Mouse (Mus musculus): ENCODE data around the gene Pask. TPM values are rescaled to one million over a fixed set of nuclear protein-coding genes. Genes with fewer than 3 reads are reported as not detected.

The Pask gene
- polyA plus RNA-seq, 1 experiment from 2014 or later = 20.9 TPM

DNA sequence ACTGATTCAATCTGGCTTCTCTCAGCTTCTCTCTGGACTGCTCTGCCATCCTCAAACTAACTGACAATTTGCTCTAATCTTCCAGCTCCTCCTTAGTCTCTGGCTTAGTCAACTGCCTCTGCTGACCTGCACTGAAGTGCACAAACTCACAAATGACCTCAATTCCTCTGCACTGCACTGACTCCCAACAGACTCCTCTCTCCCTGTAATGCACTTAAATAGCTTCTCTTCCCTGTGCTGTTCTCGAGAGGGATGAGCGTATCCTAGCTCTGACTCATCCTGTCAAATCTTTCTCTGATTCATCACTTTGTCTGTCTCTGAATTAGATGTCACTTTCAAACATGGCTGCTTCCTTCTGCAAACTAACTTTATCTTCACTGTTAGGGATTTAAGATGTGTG lies 75.0 kb downstream of the Pask start:
- WGBS = 76% methylated on average over 2 of the region's 2 CpGs

DNA sequence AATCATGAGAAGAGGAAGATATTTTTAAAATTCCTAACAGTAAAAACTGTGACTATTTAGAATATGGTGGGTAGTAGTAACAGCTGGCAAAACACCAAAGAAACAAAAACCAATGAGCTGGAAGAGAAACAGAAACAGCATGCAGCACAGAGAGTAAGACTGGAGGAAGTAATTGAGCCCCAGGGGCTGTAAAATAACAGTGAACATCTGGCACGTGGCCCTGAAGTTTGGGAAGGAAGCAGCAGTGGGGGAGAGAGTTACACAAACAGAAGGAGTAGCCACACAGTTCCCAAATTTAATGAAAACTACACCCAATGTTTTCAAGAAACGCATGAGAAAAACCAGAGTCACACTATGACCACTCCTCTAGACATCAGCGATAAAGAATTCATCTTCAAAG lies 76.1 kb downstream of the Pask start:
- Histone ChIP-seq H3K4me3 (ENCODE audit: low read depth, low read length) (no peak overlapping the region), H3K27me3 (ENCODE audit: insufficient read depth, low read length) (no peaks in the 10 kb centered on the region), H3K36me3 (ENCODE audit: insufficient read depth) (peaks cover 20% of the 10 kb centered on the region; the same call in 1 of the 2 replicates), H3K4me2 (no peak overlapping the region), H3K4me1 (ENCODE audit: insufficient read depth) (no peaks in the 10 kb centered on the region), H3K9me3 (ENCODE audit: low read depth, low read length) (no peaks in the 10 kb centered on the region), H3K9ac (no peak overlapping the region), H3K27ac (ENCODE audit: low read depth) (no peak overlapping the region)
- WGBS = 46% methylated on average over 3 of the region's 3 CpGs
- ATAC-seq (ENCODE audit: insufficient read depth) = no peak
- DNase-seq = no peak
- no peak for TF ChIP-seq CTCF (IDR thresholded peaks at IDR 0.05; ENCODE audit: low read depth)

More for the DNA sequence above, 75.0 kb downstream of the Pask start:
- Histone ChIP-seq H3K27me3 (ENCODE audit: insufficient read depth, low read length) (no peaks in the 10 kb centered on the region), H3K36me3 (ENCODE audit: insufficient read depth) (peaks cover 15% of the 10 kb centered on the region; the same call in 1 of the 2 replicates), H3K27ac (ENCODE audit: low read depth) (no peak overlapping the region), H3K4me1 (ENCODE audit: insufficient read depth) (no peaks in the 10 kb centered on the region), H3K4me3 (ENCODE audit: low read depth, low read length) (no peak overlapping the region), H3K4me2 (no peak overlapping the region), H3K9me3 (ENCODE audit: low read depth, low read length) (no peaks in the 10 kb centered on the region), H3K9ac (no peak overlapping the region)
- no peak for TF ChIP-seq CTCF (IDR thresholded peaks at IDR 0.05; ENCODE audit: low read depth)
- no peak for ATAC-seq (ENCODE audit: insufficient read depth)
- DNase-seq = no peak

Small RNA genes within 50 kb of the gene (microRNA-seq; reads per million reads assigned to microRNA genes)
- gene Mir6345 (ENCODE audit: borderline number of aligned reads) (not detected), gene Mir6901 (ENCODE audit: borderline number of aligned reads) (0.95 reads per million), gene Mir6902 (ENCODE audit: borderline number of aligned reads) (not detected)

Other genes starting within 250 kb of the Pask start
- 8.6 and 11.2 TPM in 2 replicates for gene Kif1a, start 241.5 kb downstream of the Pask start, polyA plus RNA-seq (2014; fragmentation: Nextera tagmentation; extraction: Ambion mirVana)
- 0.27 TPM in 1 of 2 replicates, not detected in the other for gene Agxt, start 208.2 kb downstream of the Pask start, polyA plus RNA-seq (2014; fragmentation: Nextera tagmentation; extraction: Ambion mirVana)
- 9.5 TPM in 2 replicates for gene 2310007B03Rik, start 182.5 kb downstream of the Pask start, polyA plus RNA-seq (2014; fragmentation: Nextera tagmentation; extraction: Ambion mirVana)
- 2.8 and 3.7 TPM in 2 replicates for gene Crocc2, start 174.8 kb downstream of the Pask start, polyA plus RNA-seq (2014; fragmentation: Nextera tagmentation; extraction: Ambion mirVana)
- 27.8 and 30.1 TPM in 2 replicates for gene Sned1, start 107.6 kb downstream of the Pask start, polyA plus RNA-seq (2014; fragmentation: Nextera tagmentation; extraction: Ambion mirVana)
- gene Mterf4, start 37.6 kb downstream of the Pask start, polyA plus RNA-seq (2014; fragmentation: Nextera tagmentation; extraction: Ambion mirVana) = 27.1 and 28.2 TPM in 2 replicates
- 69.5 and 76.5 TPM in 2 replicates for gene Ppp1r7, start 628 bp downstream of the Pask start, polyA plus RNA-seq (2014; fragmentation: Nextera tagmentation; extraction: Ambion mirVana)
- gene Ano7, start 30.4 kb upstream of the Pask start, polyA plus RNA-seq (2014; fragmentation: Nextera tagmentation; extraction: Ambion mirVana) = 0.08 and 0.51 TPM in 2 replicates
- 153 and 160 TPM in 2 replicates for gene Hdlbp, start 135.3 kb upstream of the Pask start, polyA plus RNA-seq (2014; fragmentation: Nextera tagmentation; extraction: Ambion mirVana)
- gene Farp2, start 168.6 kb upstream of the Pask start, polyA plus RNA-seq (2014; fragmentation: Nextera tagmentation; extraction: Ambion mirVana) = 6.8 TPM in 2 replicates

Data from lung, embryonic 14.5 days (tissue).